Mouse (Mus musculus) forebrain, postnatal 0 days (tissue): Measurements from ENCODE around the gene Gm49378. TPM values are rescaled to one million over a fixed set of nuclear protein-coding genes. Genes with fewer than 3 reads are reported as not detected.
A peak's percentile ranks its signal among the peaks of the same experiment; 100 is the strongest.

Source experiments
- ATAC-seq: fragments of 200-750 bp; cut with Nextera tagmentation; 2 replicates; pipeline ENCODE4 v1.8.0; 2017; ENCODE audit warnings: mild to moderate bottlenecking, moderate library complexity
- DNase-seq: peaks from one replicate; pipeline ENCODE4 v3.0.0-alpha.2; 2015
- H3K27ac ChIP-seq: fragments of 300-500 bp; sonication (generic); 2 replicates; pipeline ENCODE4 v1.5.1; 2014; ENCODE audit warnings: low read depth, mild to moderate bottlenecking, antibody characterized with exemption, low read length, moderate library complexity, mixed read lengths
- H3K27me3 ChIP-seq: fragments of 300-500 bp; sonication (generic); 2 replicates; pipeline ENCODE4 v1.6.1; 2014; ENCODE audit warnings: mild to moderate bottlenecking, low read length, mixed read lengths; ENCODE audit not compliant: insufficient read depth
- H3K36me3 ChIP-seq: fragments of 300-500 bp; sonication (generic); 2 replicates; pipeline ENCODE4 v1.6.1; 2014; ENCODE audit warnings: mild to moderate bottlenecking, moderate library complexity; ENCODE audit not compliant: insufficient read depth
- H3K4me1 ChIP-seq: fragments of 300-500 bp; sonication (generic); 2 replicates; pipeline ENCODE4 v1.6.1; 2014; ENCODE audit warnings: antibody characterized with exemption; ENCODE audit not compliant: insufficient read depth
- H3K4me2 ChIP-seq: fragments of 300-500 bp; sonication (generic); 2 replicates; pipeline ENCODE4 v1.6.1; 2014; ENCODE audit warnings: low read depth, mild to moderate bottlenecking, moderate library complexity
- H3K4me3 ChIP-seq: fragments of 300-500 bp; sonication (generic); 2 replicates; pipeline ENCODE4 v1.5.1; 2014; ENCODE audit warnings: low read depth, low read length, mixed read lengths
- H3K9ac ChIP-seq: fragments of 300-500 bp; sonication (generic); 2 replicates; pipeline ENCODE4 v1.6.1; 2014; ENCODE audit warnings: mild to moderate bottlenecking
- H3K9me3 ChIP-seq: fragments of 300-500 bp; sonication (generic); 2 replicates; pipeline ENCODE4 v1.6.1; 2016; ENCODE audit warnings: low read length
- CTCF ChIP-seq: sonication (generic); IDR thresholded peaks from 2 replicates; pipeline ENCODE4 v1.5.1; 2016; ENCODE audit warnings: antibody characterized with exemption, control low read depth, low read depth
- whole genome bisulfite sequencing: fragments of 180-500 bp; shearing (Covaris S2); extraction: QIAGEN DNeasy Blood & Tissue Kit; methylation state at CpG from one replicate; pipeline ENCODE4 v1.1.7; 2014; 5-methylcytosine and 5-hydroxymethylcytosine counted together
- polyA plus RNA-seq: library from polyadenylated mRNA; unstranded; fragments of >200 nt; fragmentation: Nextera tagmentation; extraction: Ambion mirVana; gene quantifications from 2 replicates; pipeline ENCODE4 v1.2.1, GENCODE M21; 2015
- total RNA-seq: library from RNA; depleted of rRNA; stranded (reverse); fragments of >200 nt; gene quantifications from 2 replicates; pipeline ENCODE4 v1.2.3, GENCODE M21; 2014; rRNA removed

Gm49378 gene
- 2.1 and 6.4 TPM in 2 replicates for total RNA-seq
- polyA plus RNA-seq = 0.97 and 1.0 TPM in 2 replicates

GRCm38 (mm10) chr14:55637795-55638194 is at the start of gene Gm49378:
TSS of gene Gm49378 (minus strand) at chr14:55637895.
- 95% methylated on average over 9 of the region's 9 CpGs for WGBS
- no peaks in the 10 kb centered on the region for H3K9me3 ChIP-seq
- no peak for ATAC-seq
- no peak for DNase-seq
- H3K4me1 ChIP-seq = no peaks in the 10 kb centered on the region
- no peak within 1 kb of the TSS for H3K4me3 ChIP-seq
- no peak within 1 kb of the TSS for H3K4me2 ChIP-seq
- TF ChIP-seq CTCF = no peak
- H3K27me3 ChIP-seq = no peaks in the 10 kb centered on the region
- H3K27ac ChIP-seq = no peak within 1 kb of the TSS
- H3K36me3 ChIP-seq = peaks cover 47% of the 10 kb centered on the region
- no peak within 1 kb of the TSS for H3K9ac ChIP-seq

- Histone ChIP-seq H3K27ac (peak overlapping the region; percentile 16; the same call in 1 of the 2 replicates), H3K4me3 (peak overlapping the region; percentile 70), H3K36me3 (peaks cover 26% of the 10 kb centered on the region), H3K9ac (no peak overlapping the region; the same call in 1 of the 2 replicates), H3K27me3 (no peaks in the 10 kb centered on the region), H3K4me1 (peaks cover 8% of the 10 kb centered on the region; the same call in 1 of the 2 replicates), H3K9me3 (no peaks in the 10 kb centered on the region), H3K4me2 (peak overlapping the region; percentile 96)
- WGBS = 10% methylated on average over 3 of the region's 3 CpGs
- ATAC-seq (peak; percentile 13; the same call in 1 of the 2 replicates), DNase-seq (no peak)
- TF ChIP-seq CTCF = no peak
Measured at GRCm38 (mm10) chr14:55682118-55682493, 44.4 kb upstream of the Gm49378 start.

- DNase-seq (peak; percentile 99), ATAC-seq (peak; percentile 99)
- WGBS = under 1% methylated on average over 66 of the region's 66 CpGs
- Histone ChIP-seq H3K36me3 (peaks cover 33% of the 10 kb centered on the region), H3K27me3 (no peaks in the 10 kb centered on the region), H3K4me3 (peak within 1 kb of the TSS; percentile 70), H3K27ac (peak within 1 kb of the TSS; percentile 77), H3K9ac (peak within 1 kb of the TSS; percentile 65), H3K4me2 (peak within 1 kb of the TSS; percentile 96), H3K9me3 (no peaks in the 10 kb centered on the region), H3K4me1 (peaks cover 8% of the 10 kb centered on the region; the same call in 1 of the 2 replicates)
- peak; percentile 85 for TF ChIP-seq CTCF
Measured at GRCm38 (mm10) chr14:55681160-55682117, 43.7 kb upstream of the Gm49378 start, which contains the start of gene Tinf2. TSS of gene Tinf2 (minus strand) at chr14:55681820.

GRCm38 (mm10) chr14:55677615-55678014 is 39.9 kb upstream of the Gm49378 start:
- no peak overlapping the region for H3K9ac ChIP-seq
- no peak for TF ChIP-seq CTCF
- no peak overlapping the region for H3K27ac ChIP-seq
- no peaks in the 10 kb centered on the region for H3K9me3 ChIP-seq
- no peak overlapping the region for H3K4me3 ChIP-seq
- no peak for DNase-seq
- H3K36me3 ChIP-seq = peaks cover 35% of the 10 kb centered on the region
- H3K27me3 ChIP-seq = no peaks in the 10 kb centered on the region
- 89% methylated on average over 4 of the region's 4 CpGs for WGBS
- ATAC-seq = no peak
- H3K4me2 ChIP-seq = no peak overlapping the region
- peaks cover 14% of the 10 kb centered on the region for H3K4me1 ChIP-seq

- H3K9ac ChIP-seq = peak overlapping the region; percentile 65
- H3K27ac ChIP-seq = peak overlapping the region; percentile 89; the same call in 1 of the 2 replicates
- H3K4me2 ChIP-seq = peak overlapping the region; percentile 83
- ATAC-seq (no peak), DNase-seq (no peak)
- H3K36me3 ChIP-seq = peaks cover 15% of the 10 kb centered on the region
- peak overlapping the region; percentile 85 for H3K4me3 ChIP-seq
- peaks cover 16% of the 10 kb centered on the region for H3K4me1 ChIP-seq
- no peaks in the 10 kb centered on the region for H3K9me3 ChIP-seq
- H3K27me3 ChIP-seq = no peaks in the 10 kb centered on the region
- no peak for TF ChIP-seq CTCF
- 79% methylated on average over 7 of the region's 7 CpGs for WGBS
Measured at GRCm38 (mm10) chr14:55672741-55673060, 35.0 kb upstream of the Gm49378 start.

GRCm38 (mm10) chr14:55671833-55672740 is 34.4 kb upstream of the Gm49378 start, which contains the start of the genes Gmpr2 and Nedd8:
TSS of gene Gmpr2 (plus strand) at chr14:55671941.
TSS of gene Nedd8 (minus strand) at chr14:55672124.
- H3K9me3 ChIP-seq = no peaks in the 10 kb centered on the region
- H3K9ac ChIP-seq = peak within 1 kb of the TSS; percentile 65
- DNase-seq (peak; percentile 95), ATAC-seq (peak; percentile 99)
- peak within 1 kb of the TSS; percentile 85 for H3K4me3 ChIP-seq
- TF ChIP-seq CTCF = 0 out of 2 replicates have a peak, but pooled peaks have one; percentile 18
- peaks cover 16% of the 10 kb centered on the region for H3K4me1 ChIP-seq
- under 1% methylated on average over 38 of the region's 38 CpGs for WGBS
- H3K27me3 ChIP-seq = no peaks in the 10 kb centered on the region
- peak within 1 kb of the TSS; percentile 83 for H3K4me2 ChIP-seq
- H3K27ac ChIP-seq = peak within 1 kb of the TSS; percentile 89
- H3K36me3 ChIP-seq = peaks cover 9% of the 10 kb centered on the region
